Mouse (Mus musculus) urinary bladder, postnatal 36 days (tissue): Measurements from ENCODE around the gene Fmo1.

Experiments used
- DNase-seq, 2 experiments: peaks; one replicate each; pipeline ENCODE4 v3.0.0; 2022; ENCODE audit warnings: low spot score in 2 of 2, mixed read lengths in 1 of 2

Gene Fmo1

DNA sequence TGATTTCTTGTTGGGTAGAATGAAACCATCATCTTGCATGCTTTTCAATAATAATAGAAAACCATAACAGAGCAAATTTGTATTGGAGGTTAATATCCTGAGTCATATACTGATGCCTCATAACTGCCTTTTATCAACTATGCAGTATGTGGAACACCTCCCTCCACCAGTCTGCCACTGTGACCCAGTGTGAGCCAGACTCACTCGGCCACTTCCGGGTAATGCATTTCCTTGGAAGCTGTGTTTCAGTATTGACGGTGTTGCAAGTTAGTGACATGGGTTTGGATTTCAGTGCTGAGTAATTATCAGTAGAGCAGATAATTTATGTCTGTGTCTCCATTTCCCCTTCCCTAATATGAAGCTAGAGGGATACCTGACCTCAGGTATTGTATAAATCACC is 2.8 kb downstream of the Fmo1 start:
- no peak for DNase-seq

DNA sequence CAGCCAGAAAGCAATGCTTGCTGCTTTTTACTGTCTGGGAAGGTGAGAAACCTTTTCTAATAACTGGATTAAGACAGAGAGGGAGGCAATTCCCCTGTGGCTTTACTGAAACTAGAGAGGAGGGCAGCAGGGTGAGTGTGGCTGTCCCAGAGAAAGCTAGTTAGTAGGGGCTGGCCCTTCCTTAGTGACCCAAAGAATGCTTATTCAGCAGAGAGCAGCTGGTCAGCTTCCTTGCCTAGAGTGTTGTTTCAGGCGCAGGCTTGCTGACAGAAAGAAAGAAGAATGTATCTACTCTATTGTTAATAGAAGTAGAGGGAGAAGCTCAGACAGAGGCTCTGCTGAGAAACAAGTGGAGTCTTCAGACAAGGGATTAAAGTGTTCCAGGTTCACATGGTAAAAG is 4.1 kb downstream of the Fmo1 start:
- DNase-seq = no peak

GRCm38 (mm10) chr1:162859996-162860605 is 6.3 kb downstream of the Fmo1 start:
- peak in 1 of 2 experiments; percentile 8 for DNase-seq

DNA sequence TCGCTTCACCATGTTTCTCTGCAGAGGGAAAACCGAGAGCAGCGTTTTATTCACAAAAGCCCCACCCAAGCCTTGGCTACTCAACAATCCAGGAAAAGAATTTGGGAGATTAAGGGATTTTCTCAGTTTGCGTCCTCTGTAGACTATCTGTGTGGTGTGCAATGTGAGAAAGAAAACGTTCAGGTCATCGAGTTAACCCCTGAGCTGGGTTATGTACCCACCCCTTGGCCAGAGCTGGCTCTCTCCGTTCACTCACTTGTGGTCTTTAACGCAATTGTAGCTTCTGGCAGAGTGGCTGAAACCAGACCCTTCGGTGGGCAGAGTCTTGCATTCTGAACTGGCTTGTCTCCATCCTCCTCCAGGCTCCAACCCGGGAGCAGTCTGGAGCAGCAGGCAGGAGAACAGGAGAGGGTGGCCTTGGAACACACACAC is 6.8 kb downstream of the Fmo1 start:
- peak in 1 of 2 experiments; percentile 14 for DNase-seq

GRCm38 (mm10) chr1:162858748-162859130 is 7.7 kb downstream of the Fmo1 start:
- DNase-seq = peak in 1 of 2 experiments; percentile 13

- no peak for DNase-seq
These were observed 8.4 kb downstream of the Fmo1 start for GRCm38 (mm10) chr1:162857766-162858747.

DNA sequence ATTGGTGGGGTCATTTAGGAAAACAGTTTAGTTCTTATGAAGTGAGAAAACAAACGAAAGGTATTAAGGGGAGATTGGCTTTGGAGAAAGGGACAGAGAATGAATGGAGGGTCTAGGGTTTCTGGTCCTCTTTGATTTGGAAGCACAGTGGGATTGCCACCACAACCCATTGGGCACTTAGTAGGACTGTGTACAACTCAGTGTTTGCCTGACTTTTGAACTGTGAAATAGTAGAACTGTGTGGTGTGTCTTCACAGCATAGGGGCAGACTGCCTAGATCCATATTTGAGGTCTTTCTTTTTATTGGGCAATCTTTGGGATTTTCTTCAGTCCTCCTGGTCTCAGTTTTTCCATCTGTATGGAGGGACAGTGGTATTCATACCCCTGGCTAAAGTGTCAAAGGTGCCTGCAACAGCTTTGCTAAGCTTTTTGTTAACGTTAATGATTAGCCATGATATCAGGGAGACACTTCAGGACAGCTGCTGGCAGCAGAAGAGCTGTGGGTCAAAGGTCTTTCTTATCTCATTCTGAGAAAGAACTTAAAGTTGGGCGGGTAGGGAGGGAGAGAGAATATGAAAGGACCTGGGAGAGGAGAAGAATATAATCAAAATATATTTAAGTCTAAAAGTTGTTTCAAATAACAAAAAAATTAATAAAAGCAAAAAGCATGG is 12.5 kb downstream of the Fmo1 start:
- no peak for DNase-seq

GRCm38 (mm10) chr1:162847554-162847953 is 18.9 kb downstream of the Fmo1 start:
- no peak for DNase-seq

GRCm38 (mm10) chr1:162840211-162840610 is 26.2 kb downstream of the Fmo1 start:
- DNase-seq = no peak

DNA sequence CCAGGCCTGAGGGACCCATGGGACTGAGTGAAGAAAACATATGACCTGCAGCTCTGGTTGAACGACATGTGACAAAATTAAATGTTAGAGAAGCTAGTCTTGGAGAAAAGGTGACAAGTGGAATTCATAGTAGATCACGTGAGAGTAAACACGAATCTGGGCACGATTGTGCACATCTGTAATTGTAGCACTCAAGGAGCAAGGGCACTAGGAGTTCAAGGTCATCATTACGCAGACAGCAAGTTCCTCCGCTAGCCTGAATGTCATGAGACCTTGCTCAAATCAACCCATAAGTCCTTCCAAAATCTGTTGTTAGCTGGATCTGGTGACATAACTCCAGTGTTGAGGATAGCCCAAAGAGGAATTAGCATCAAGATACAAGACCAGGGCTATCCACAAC is 27.4 kb downstream of the Fmo1 start:
- no peak for DNase-seq

GRCm38 (mm10) chr1:162834342-162834741 is 32.1 kb downstream of the Fmo1 start:
- DNase-seq = no peak

- no peak for DNase-seq
These were observed 33.8 kb downstream of the Fmo1 start for GRCm38 (mm10) chr1:162832574-162832953.

DNA sequence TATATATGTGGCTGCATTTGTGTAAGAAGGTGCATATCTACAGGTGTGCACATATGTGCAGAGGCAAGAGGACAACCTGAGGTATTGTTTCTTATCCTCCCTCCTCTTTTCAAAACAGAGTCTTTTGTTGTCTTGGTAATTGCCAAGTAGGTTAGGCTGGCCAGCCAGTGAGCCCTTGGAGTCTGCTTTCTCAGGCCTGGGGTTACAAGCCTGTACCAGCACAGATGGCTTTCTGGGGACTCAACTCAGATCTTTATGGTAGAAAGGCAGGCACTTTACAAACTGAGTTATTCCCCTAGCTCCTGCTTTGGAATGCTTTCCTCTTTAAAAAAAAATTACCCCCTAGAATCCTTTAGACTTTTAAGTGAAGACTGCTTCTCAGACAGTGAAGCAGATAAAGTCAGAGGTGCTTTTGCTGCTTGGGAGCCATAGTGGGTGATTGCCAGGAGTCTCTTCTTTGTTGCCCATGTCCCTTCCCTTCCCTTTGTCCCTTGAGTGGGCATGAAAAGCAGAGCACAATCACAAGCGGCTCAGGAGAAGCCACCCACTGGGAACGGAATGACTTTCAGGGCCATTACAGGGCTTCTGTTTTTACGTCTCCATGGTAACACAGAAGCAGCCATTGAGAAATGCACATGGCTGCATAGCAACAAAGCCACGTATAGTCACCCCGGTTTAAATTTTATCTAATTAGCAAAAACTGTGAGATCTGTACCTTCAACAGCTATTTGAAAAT is 34.4 kb downstream of the Fmo1 start:
- no peak for DNase-seq

- DNase-seq = no peak
These were observed 47.1 kb downstream of the Fmo1 start for GRCm38 (mm10) chr1:162819280-162819679.

DNA sequence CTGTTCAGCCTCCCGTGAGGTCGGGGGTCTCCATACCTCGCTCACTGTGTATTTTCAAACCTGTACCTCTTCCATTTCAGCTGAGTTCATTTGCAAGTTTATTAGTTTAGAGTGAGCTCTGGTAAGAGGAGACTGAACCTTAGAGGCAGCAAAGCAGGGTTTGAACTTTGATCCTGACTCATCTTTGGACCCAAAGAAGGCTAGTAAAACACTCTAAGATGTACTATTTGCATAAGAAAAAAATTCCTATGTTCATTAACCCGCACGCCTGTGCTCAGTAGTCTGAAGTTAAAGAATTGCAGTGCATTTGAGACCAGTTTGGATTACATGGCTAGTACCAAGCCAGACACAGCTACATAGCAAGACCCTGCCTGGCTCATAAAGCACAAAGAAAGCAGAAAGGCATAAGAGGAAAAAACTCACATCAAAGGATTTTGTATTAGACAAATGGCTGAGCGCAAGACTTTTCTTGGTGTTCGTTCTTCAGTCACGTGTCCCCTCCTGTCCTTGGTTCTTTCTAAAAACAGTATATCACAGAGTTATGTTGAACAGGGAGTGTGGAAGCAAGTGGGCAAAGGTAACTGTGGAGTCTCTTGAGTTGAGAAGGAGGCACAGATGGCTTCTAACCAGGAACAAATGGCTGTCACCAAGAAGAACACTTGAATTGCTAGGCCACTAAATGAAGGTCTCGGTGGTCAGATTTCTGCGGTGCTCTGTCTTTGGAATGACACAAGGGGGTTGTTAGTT is 50.9 kb downstream of the Fmo1 start:
- no peak for DNase-seq

- DNase-seq = no peak
These were observed 51.5 kb downstream of the Fmo1 start for GRCm38 (mm10) chr1:162814932-162815331.

- peak; percentile 25 to 57 for DNase-seq
These were observed 52.6 kb downstream of the Fmo1 start, which contains the start of gene Fmo4 for GRCm38 (mm10) chr1:162813836-162814156. TSS of gene Fmo4 (minus strand) at chr1:162813972.

- no peak for DNase-seq
These were observed 53.1 kb downstream of the Fmo1 start for GRCm38 (mm10) chr1:162813143-162813835.

DNA sequence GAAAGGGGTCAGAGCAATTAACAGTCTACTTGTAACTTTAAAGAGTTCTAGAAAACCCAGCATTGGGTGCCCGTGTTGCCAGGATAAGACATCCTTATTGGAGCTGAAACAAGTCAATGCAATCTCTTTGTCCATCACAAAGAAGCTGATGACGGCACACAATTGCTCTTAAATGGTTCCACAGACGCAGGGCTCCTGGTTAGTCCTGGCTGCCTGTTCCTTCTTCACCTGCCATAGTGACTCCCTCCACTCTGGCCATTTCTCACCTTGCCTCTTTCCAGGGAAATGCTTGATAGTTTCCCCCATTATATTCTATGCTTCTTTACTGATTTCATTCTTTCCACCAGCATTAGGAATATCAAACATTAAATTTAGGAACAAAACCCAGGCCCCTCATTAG is 57.9 kb downstream of the Fmo1 start:
- no peak for DNase-seq

- no peak for DNase-seq
These were observed 59.0 kb downstream of the Fmo1 start for GRCm38 (mm10) chr1:162807441-162807840.
